Mouse (Mus musculus) ES-Bruce4 (cell line): ENCODE results near the gene Tmc6.

Experiments used
- EP300 ChIP-seq: IDR thresholded peaks from 2 replicates; pipeline ENCODE4 v1.6.1; 2011; ENCODE audit warnings: low read depth, low read length; ENCODE audit not compliant: insufficient read depth
- POLR2A ChIP-seq: IDR thresholded peaks from one replicate; pipeline ENCODE4 v1.8.1; 2011; ENCODE audit warnings: low read length; ENCODE audit not compliant: insufficient read depth

DNA sequence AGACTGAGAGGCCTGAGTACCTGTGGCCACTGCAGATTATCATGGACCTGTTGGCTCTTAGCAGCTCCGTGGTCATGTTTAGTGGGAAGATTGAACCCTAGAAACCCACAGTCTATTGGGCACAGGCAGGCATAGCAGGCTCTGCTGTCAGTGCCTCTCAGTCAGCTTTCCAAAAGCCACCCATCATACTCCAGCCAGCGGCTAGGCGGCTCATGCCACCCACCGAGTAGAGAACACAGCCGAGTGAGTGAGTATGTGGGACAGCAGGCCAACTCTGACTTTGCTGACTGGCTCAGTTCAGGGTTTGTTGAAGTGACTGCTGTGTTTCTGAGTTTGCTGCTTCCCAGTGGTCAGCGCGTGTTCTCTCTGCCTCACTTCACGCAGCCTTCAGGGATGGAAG, 39.8 kb downstream of the Tmc6 start:
- TF ChIP-seq POLR2A (no peak), EP300 (no peak)
